Mouse (Mus musculus) liver, embryonic 14 days (tissue): ENCODE data around the gene Atp1b1. TPM values are rescaled to one million over a fixed set of nuclear protein-coding genes. Genes with fewer than 3 reads are reported as not detected.

Source experiments
- polyA plus RNA-seq: library from polyadenylated mRNA; depleted of rRNA; stranded (reverse); fragments of >200 nt; gene quantifications from 2 replicates; pipeline ENCODE4 v1.2.3, GENCODE M21; 2012; rRNA removed

The Atp1b1 gene
- 7.7 TPM in 2 replicates for polyA plus RNA-seq

GRCm38 (mm10) chr1:164458245-164458613 is at the start of gene Atp1b1:
Gene Atp1b1 (minus strand): TSS chr1:164458355.

Other genes with a start within 250 kb of the Atp1b1 start
- gene Slc19a2, start 209.3 kb downstream of the Atp1b1 start, polyA plus RNA-seq, result 12.4 and 14.3 TPM in 2 replicates
- 2.3 and 2.6 TPM in 2 replicates for gene Ccdc181, start 182.8 kb downstream of the Atp1b1 start, polyA plus RNA-seq
- 5.6 and 6.7 TPM in 2 replicates for gene Nme7, start 154.2 kb downstream of the Atp1b1 start, polyA plus RNA-seq
- 4.3 and 4.9 TPM in 2 replicates for gene Blzf1, start 150.9 kb downstream of the Atp1b1 start, polyA plus RNA-seq